Mouse (Mus musculus) heart, embryonic 16.5 days (tissue): ENCODE measurements around the gene Ift20. TPM values are rescaled to one million over a fixed set of nuclear protein-coding genes. Genes with fewer than 3 reads are reported as not detected.
A peak's percentile ranks its signal among the peaks of the same experiment; 100 is the strongest.

ENCODE experiments used
- ATAC-seq: fragments of 200-750 bp; cut with Nextera tagmentation; replicated peaks from 2 replicates; pipeline ENCODE4 v1.8.0; 2017; ENCODE audit warnings: moderate number of reproducible peaks; ENCODE audit not compliant: insufficient read depth, low FRiP score; ENCODE audit errors: extremely low read depth
- H3K27ac ChIP-seq: fragments of 300-500 bp; sonication (generic); 2 replicates; pipeline ENCODE4 v1.5.1; 2014; ENCODE audit warnings: mild to moderate bottlenecking, low read length, control low read depth, moderate library complexity
- H3K27me3 ChIP-seq: fragments of 300-500 bp; sonication (generic); 2 replicates; pipeline ENCODE4 v1.6.1; 2014; ENCODE audit warnings: low read length, mixed read lengths; ENCODE audit not compliant: control insufficient read depth, insufficient read depth
- H3K36me3 ChIP-seq: fragments of 300-500 bp; sonication (generic); 2 replicates; pipeline ENCODE4 v1.6.1; 2014; ENCODE audit not compliant: control insufficient read depth, insufficient read depth
- H3K4me1 ChIP-seq: fragments of 300-500 bp; sonication (generic); 2 replicates; pipeline ENCODE4 v1.6.1; 2014; ENCODE audit warnings: low read length, mixed read lengths; ENCODE audit not compliant: control insufficient read depth, insufficient read depth
- H3K4me2 ChIP-seq: fragments of 300-500 bp; sonication (generic); 2 replicates; pipeline ENCODE4 v1.6.1; 2014; ENCODE audit warnings: low read depth, mild to moderate bottlenecking, control low read depth, low read length
- H3K4me3 ChIP-seq: fragments of 300-500 bp; sonication (generic); 2 replicates; pipeline ENCODE4 v1.5.1; 2014; ENCODE audit warnings: mild to moderate bottlenecking, control low read depth, low read length
- H3K9ac ChIP-seq: fragments of 300-500 bp; sonication (generic); 2 replicates; pipeline ENCODE4 v1.6.1; 2014; ENCODE audit warnings: low read length, control low read depth
- H3K9me3 ChIP-seq: fragments of 300-500 bp; sonication (generic); replicated peaks from 2 replicates; pipeline ENCODE4 v1.6.1; 2016; ENCODE audit warnings: low read length; ENCODE audit not compliant: control insufficient read depth
- WGBS: fragments of 180-500 bp; shearing (Covaris S2); extraction: QIAGEN DNeasy Blood & Tissue Kit; methylation state at CpG from one replicate; pipeline ENCODE4 v1.1.7; 2014; 5-methylcytosine and 5-hydroxymethylcytosine counted together
- polyA plus RNA-seq: library from polyadenylated mRNA; unstranded; fragments of >200 nt; fragmentation: Nextera tagmentation; extraction: Ambion mirVana; gene quantifications from 2 replicates; pipeline ENCODE4 v1.2.1, GENCODE M21; 2015

Gene Ift20
- polyA plus RNA-seq, 1 experiment from 2014 or later: 109 TPM

GRCm38 (mm10) chr11:78500623-78501202 is 35.4 kb upstream of the Ift20 start:
- Histone ChIP-seq H3K9ac (no peak overlapping the region), H3K4me3 (no peak overlapping the region), H3K27me3 (peaks cover 51% of the 10 kb centered on the region), H3K4me1 (peaks cover 10% of the 10 kb centered on the region), H3K27ac (no peak overlapping the region), H3K9me3 (no peaks in the 10 kb centered on the region), H3K36me3 (no peaks in the 10 kb centered on the region), H3K4me2 (no peak overlapping the region)
- 68% methylated on average over 9 of the region's 9 CpGs for WGBS
- ATAC-seq: no peak

- Histone ChIP-seq H3K9ac (no peak overlapping the region), H3K4me3 (no peak overlapping the region), H3K4me1 (peaks cover 10% of the 10 kb centered on the region), H3K27ac (no peak overlapping the region), H3K27me3 (peaks cover 44% of the 10 kb centered on the region), H3K9me3 (no peaks in the 10 kb centered on the region), H3K4me2 (no peak overlapping the region), H3K36me3 (0 out of 2 replicates have a peak, but pooled peaks cover 4% of the 10 kb centered on the region)
- 73% methylated on average over 20 of the region's 20 CpGs for WGBS
- no peak for ATAC-seq
These were observed 34.6 kb upstream of the Ift20 start for GRCm38 (mm10) chr11:78501529-78501928.

- peaks cover 30% of the 10 kb centered on the region for H3K27me3 ChIP-seq
- no peaks in the 10 kb centered on the region for H3K9me3 ChIP-seq
- no peak within 1 kb of the TSS for H3K4me2 ChIP-seq
- no peak within 1 kb of the TSS for H3K4me3 ChIP-seq
- no peak within 1 kb of the TSS for H3K9ac ChIP-seq
- no peaks in the 10 kb centered on the region for H3K4me1 ChIP-seq
- H3K27ac ChIP-seq: no peak within 1 kb of the TSS
- WGBS: 73% methylated on average over 7 of the region's 7 CpGs
- H3K36me3 ChIP-seq: peaks cover 11% of the 10 kb centered on the region; the same call in 1 of the 2 replicates
- no peak for ATAC-seq
These were observed 33.1 kb upstream of the Ift20 start, which contains the start of gene Sebox for GRCm38 (mm10) chr11:78502909-78503650. Gene Sebox, plus strand, starts transcription at chr11:78503447.

GRCm38 (mm10) chr11:78505430-78505829 is 30.7 kb upstream of the Ift20 start:
- Histone ChIP-seq H3K27ac (no peak overlapping the region), H3K36me3 (peaks cover 15% of the 10 kb centered on the region), H3K4me3 (no peak overlapping the region), H3K9me3 (no peaks in the 10 kb centered on the region), H3K4me1 (no peaks in the 10 kb centered on the region), H3K27me3 (peaks cover 10% of the 10 kb centered on the region), H3K4me2 (no peak overlapping the region), H3K9ac (no peak overlapping the region)
- 73% methylated on average over 3 of the region's 3 CpGs for WGBS
- no peak for ATAC-seq

GRCm38 (mm10) chr11:78509148-78509547 is 27.0 kb upstream of the Ift20 start:
- H3K4me3 ChIP-seq: no peak overlapping the region
- no peaks in the 10 kb centered on the region for H3K9me3 ChIP-seq
- no peak overlapping the region for H3K9ac ChIP-seq
- no peak overlapping the region for H3K4me2 ChIP-seq
- no peak overlapping the region for H3K27ac ChIP-seq
- H3K36me3 ChIP-seq: peaks cover 15% of the 10 kb centered on the region
- 79% methylated on average over 5 of the region's 5 CpGs for WGBS
- no peaks in the 10 kb centered on the region for H3K27me3 ChIP-seq
- peaks cover 12% of the 10 kb centered on the region for H3K4me1 ChIP-seq
- no peak for ATAC-seq

GRCm38 (mm10) chr11:78512025-78512957 is 23.9 kb upstream of the Ift20 start, which contains the start of the genes Tmem199 and Poldip2:
Gene Tmem199, minus strand, starts transcription at chr11:78512172.
Gene Poldip2, plus strand, starts transcription at chr11:78512193.
- Histone ChIP-seq H3K27me3 (no peaks in the 10 kb centered on the region), H3K9ac (peak within 1 kb of the TSS; percentile 98), H3K27ac (peak within 1 kb of the TSS; percentile 88), H3K4me2 (peak within 1 kb of the TSS; percentile 89), H3K9me3 (no peaks in the 10 kb centered on the region), H3K4me1 (peaks cover 12% of the 10 kb centered on the region), H3K36me3 (peaks cover 27% of the 10 kb centered on the region), H3K4me3 (peak within 1 kb of the TSS; percentile 81)
- peak; percentile 96 for ATAC-seq
- WGBS: under 1% methylated on average over 67 of the region's 67 CpGs

GRCm38 (mm10) chr11:78513106-78513790 is 22.9 kb upstream of the Ift20 start:
- Histone ChIP-seq H3K36me3 (peaks cover 30% of the 10 kb centered on the region), H3K4me1 (peaks cover 12% of the 10 kb centered on the region), H3K4me2 (peak overlapping the region; percentile 89), H3K4me3 (peak overlapping the region; percentile 81), H3K27ac (no peak overlapping the region), H3K9me3 (no peaks in the 10 kb centered on the region), H3K27me3 (no peaks in the 10 kb centered on the region), H3K9ac (peak overlapping the region; percentile 98)
- no peak for ATAC-seq
- 68% methylated on average over 3 of the region's 3 CpGs for WGBS

GRCm38 (mm10) chr11:78515549-78516325 is 20.4 kb upstream of the Ift20 start:
- ATAC-seq: no peak
- 61% methylated on average over 2 of the region's 2 CpGs for WGBS

More at GRCm38 (mm10) chr11:78515549-78516325, 20.4 kb upstream of the Ift20 start:
- Histone ChIP-seq H3K4me1 (peaks cover 12% of the 10 kb centered on the region), H3K4me3 (no peak overlapping the region), H3K4me2 (no peak overlapping the region), H3K9me3 (no peaks in the 10 kb centered on the region), H3K9ac (no peak overlapping the region), H3K27ac (no peak overlapping the region), H3K27me3 (no peaks in the 10 kb centered on the region), H3K36me3 (peaks cover 39% of the 10 kb centered on the region)
